Mouse (Mus musculus): ENCODE measurements at regions not wholly inside any gene's neighbourhood (a gene's known extent, or its start where the extent isn't known, plus 50 kb on each side); places are given as distances from the start of the nearest gene placed in this dataset.
"Not testable (repeated sequence)": the region's sequence is repeated elsewhere in the genome, so short reads cannot be mapped to it uniquely, and the experiment has no call there.

DNA sequence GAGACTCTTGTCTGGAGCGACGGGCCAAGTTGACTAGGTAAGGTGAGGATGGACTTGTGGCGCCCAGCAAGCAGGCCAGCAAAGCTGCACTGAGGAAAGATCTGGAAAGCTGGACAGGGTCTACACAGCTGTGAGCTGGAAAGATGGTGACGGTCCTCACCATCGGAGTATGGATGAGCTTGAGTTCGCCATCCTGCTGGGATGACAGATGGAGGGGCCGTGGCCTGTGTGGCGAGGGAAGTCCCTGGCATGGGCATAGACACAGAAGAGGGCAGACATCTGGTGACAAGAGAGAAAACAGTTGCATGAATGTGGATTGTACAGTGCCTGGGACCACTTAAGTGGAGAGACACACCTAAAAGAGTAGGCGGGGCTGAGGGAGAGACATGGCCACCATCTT, 57.6 kb downstream of the Tmem270 start:
- no peak for DNase-seq

GRCm38 (mm10) chr5:134848571-134848970, 58.0 kb downstream of the Tmem270 start:
- no peak for DNase-seq

- no peak for DNase-seq
These were observed 61.1 kb downstream of the Tmem270 start for GRCm38 (mm10) chr5:134845416-134845815.

GRCm38 (mm10) chr5:134844216-134844615, 62.3 kb downstream of the Tmem270 start:
- DNase-seq: not testable (repeated sequence)

GRCm38 (mm10) chr5:134841205-134841980, 65.1 kb downstream of the Tmem270 start:
- DNase-seq: no peak

DNA sequence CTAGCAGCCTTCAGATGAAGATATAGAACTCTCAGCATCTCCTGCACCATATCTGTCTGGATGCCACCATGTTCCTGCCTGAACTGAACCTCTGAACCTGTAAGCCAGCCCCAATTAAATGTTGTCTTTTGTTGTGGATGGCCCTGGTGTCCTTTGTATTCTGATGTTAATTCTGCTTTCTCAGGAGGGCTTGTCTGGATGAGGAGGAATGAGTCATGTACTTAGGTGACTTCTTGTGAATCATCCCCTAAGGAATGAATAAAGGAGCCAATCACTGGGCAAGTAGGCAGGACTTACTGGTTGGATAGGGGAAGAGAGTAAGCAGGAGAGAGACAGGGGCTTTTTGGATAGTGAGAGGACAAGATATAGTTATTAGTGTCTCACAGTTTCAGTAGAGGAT, 70.0 kb downstream of the Tmem270 start:
- DNase-seq: no peak

DNA sequence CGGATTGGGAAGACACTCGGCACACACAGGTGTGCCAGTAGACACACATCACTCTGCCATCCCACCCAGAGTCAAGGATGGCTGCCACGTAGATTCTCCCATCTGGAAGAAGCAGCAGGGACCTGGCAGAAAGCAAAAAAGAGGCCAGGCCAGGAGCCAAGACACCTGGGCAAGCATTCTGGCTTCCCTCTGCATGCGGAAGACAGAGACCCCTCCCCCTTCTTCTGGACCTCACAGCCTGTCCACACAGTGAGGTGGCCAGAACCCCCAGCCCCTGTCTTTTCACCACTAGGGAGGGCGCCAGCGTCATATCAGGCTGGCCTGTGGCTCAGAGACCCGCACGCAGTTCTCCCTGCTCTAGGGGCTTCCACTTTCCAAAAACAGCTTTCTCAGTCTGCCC, 73.6 kb downstream of the Tmem270 start:
- DNase-seq: no peak

DNA sequence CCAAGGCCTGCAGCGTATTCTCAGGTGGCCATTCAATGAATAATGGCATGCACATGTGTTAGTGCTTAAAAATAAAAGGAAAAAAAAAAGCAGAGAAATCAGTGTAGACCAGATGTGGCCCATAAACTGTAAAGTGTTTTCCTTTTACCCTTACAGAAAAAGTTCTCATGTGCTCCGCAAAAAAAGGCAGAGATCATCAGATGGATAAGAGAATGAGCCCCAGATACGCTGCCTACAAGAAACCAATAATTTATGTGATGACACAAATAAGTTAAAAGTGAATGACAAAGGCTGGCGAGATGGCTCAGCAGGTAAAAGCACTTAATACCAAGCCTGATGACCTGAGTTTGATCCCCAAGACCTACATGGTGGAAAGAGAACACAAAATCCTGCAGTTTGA, 70.5 kb upstream of the Eln start:
- no peak for DNase-seq

DNA sequence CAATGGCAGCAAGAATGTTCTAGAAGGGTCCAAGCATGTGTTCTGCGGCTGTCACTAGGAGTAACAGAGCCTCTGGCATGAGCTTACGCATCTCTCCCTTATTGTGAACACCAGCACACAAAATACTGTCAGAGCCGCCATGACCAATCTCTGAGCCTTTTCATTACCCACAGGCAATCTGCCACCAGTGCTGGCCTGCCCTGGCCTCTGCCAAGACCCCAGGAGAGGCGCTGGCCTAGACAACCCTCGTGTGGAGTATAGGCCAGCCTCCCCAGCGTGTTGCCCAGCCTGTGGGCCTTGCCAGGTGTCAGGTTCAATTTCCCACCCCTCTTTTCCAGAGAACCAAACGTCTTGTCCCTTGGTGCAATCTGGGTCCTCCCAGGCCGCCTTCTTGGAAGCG, 62.0 kb upstream of the Eln start:
- no peak for DNase-seq

GRCm38 (mm10) chr5:134804291-134805049, 57.3 kb upstream of the Eln start:
- no peak for DNase-seq

- no peak for DNase-seq
These were observed 55.1 kb upstream of the Eln start for GRCm38 (mm10) chr5:134802161-134802719.

DNA sequence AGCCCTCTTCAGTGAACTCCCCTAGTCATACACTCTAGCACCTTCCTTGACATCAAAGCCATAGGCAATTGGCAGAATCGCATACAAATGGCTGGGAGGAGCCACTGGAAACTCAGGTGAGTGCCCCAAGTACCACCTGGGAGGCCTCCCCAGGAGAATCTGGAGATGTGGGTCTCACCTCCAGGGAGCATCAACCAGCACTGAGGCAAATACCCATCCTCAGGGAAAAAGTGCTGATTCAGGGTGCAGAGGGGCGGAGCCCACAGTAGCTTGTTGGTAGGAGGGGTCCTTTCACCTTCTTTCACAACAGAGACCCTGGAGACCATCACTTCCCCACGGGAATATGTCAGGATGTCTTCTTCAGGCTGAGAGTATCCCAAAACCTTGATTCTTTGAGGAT, 53.4 kb upstream of the Eln start:
- DNase-seq: no peak

GRCm38 (mm10) chr5:134799911-134800310, 52.8 kb upstream of the Eln start:
- DNase-seq: no peak

DNA sequence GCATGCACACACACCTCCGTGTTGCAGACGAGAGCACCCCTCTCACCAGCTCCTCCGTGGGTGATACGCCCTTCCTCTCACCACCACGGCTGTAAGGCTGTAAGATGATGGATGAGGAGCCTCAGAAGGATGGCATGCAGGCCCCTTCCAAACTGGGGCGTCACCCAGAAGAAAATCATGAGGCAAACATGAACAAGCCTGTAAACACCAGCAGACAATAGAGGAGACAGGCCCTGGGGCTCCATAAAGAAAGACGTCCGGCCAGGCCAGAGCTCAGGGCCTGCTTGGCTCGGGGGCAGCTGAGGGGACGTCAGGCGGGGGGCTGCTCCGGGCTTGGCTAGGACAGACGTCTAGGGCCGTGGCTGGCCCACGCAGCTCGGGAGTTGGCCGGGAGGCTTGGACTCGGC, 50.6 kb upstream of the Eln start:
- peak; percentile 18 for DNase-seq

Measured in adrenal gland, postnatal 10 days (tissue).